Mouse (Mus musculus): Measurements from ENCODE around the gene Capza2. TPM values are rescaled to one million over a fixed set of nuclear protein-coding genes. Genes with fewer than 3 reads are reported as not detected.

The Capza2 gene
- 100 to 1,000 TPM; 350 to 408 TPM for polyA plus RNA-seq (2017; shearing (Covaris generic))

DNA sequence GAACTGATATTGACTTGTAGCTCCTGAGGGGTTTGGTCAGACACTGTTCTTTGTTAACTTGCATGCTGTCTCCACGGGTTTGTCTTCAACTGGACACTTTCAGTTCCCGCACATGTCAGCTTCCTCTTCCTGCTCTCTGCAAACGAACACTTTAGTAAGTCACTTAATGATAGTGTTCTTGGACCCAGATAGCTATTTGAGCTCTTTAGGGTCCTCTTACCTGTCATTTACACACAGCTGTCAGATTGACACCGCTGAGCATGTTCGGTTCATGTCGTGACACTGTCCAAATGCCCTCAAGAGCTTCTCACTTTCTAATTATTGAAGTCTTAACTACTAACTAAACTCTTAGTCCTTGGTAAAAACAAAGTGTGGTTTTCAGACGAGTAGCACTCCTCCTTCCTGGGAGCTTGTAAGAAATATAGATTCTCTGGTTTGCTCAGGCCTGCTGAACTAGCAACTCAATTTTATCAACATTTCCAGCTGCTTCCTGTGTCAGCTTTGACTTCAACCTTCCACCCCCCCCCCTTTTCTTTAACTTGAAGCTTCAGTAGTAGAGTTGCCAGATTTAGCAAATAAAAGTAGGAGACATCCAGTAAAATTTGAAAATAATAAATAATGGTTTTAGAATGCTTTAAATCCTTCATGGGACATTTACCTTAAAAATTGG, at the start of gene Capza2:
Gene Capza2 (plus strand): TSS at position 620 of the 670 bp plus-strand sequence.
- ATAC-seq, result no peak

DNA sequence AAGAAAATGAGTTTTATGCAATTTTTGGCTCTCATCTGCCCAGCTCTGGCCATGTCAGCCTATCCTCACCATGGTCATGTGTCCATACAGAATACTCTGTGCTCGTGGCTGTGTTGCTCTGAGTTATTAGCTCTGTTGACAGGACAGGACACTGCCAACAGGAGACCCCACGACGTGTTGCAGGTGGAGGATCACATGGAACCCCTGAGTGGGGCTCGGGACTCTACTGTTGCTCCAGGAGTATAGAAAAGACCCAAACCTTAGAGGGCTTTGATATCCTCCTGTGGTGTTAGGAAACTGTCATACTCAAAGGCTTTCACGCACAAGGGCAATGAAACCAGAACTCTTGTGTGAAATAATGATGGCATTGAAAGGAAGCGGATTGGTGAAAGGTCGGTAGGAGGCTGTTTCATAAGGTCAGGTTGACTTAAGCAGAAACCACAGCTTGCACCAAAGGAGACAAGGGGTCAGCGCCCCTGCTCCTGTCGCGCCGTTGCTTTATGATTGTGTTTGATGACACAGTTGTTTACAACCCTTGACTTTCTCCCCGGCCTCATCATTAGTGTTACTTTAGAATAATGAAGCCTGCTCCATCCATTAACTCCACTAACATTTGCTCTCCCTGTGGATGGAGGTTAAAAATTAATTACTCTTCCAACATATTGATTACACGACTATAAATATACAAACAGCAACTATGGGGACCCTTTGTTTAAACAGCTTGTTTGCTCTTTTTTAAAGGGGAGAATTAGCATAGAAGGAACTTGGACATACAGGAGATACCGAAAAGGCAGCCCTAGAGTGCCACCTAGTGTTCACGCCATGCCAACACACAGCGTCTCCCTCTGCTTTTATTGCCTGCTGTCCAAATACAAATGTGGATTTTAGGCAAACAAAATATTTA, 46.7 kb upstream of the Capza2 start:
- ATAC-seq, result peak; percentile 54

- no peak for ATAC-seq
Observed at GRCm38 (mm10) chr6:17589953-17590627, 45.9 kb upstream of the Capza2 start.

DNA sequence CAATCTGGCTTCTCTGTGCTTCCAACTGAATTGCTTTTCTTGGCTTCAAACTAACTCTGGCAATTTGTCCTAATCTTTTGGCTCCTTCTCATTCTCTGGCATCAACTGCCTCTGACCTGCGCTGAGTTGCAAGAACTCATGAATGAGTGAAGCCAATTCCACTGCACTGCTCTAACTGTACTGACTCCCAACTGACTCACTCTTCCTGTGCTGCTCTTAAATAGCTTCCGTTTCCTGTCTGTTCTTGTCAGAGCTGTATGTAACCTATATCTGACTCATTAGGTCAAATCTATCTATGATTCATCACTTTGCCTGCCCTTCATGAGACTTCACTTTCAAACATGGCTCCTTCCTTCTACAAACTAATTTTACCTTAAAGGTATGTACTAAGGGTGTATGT, 42.1 kb upstream of the Capza2 start:
- ATAC-seq, result no peak

DNA sequence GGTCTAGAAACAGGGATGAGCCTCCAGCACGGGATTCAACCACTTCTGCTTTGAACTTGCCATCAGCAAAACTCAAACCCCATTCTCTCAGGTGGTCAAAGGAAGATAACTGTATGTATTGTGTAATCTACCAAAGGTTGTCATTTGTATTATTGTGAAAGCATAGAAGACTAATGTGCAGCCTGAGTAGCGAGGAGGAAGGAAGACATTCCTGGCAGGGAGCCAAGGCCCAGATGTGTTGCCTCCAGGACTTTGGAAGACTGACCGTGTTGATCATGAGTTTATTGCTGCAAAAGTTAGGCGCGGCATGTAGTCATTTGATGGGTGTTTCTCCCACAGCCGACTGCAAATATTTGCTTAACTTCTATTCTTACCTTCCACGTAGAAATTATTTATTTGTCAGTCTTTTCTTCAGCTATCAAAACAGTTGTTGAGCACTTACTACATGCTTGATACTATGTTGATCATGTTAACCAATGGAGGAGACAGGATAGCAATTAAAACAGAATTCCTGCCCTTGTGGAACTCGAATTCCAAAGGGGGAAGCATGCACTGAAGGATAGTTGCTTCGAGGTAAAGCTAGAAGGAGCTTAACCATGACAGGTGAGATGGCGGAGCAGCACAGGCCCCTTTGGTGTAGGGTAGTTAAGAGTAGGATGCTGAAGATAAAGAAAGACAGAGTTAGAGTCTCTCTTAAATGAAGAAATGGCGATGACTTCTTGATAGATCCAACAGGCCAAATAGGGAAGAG, 40.1 kb upstream of the Capza2 start:
- no peak for ATAC-seq

DNA sequence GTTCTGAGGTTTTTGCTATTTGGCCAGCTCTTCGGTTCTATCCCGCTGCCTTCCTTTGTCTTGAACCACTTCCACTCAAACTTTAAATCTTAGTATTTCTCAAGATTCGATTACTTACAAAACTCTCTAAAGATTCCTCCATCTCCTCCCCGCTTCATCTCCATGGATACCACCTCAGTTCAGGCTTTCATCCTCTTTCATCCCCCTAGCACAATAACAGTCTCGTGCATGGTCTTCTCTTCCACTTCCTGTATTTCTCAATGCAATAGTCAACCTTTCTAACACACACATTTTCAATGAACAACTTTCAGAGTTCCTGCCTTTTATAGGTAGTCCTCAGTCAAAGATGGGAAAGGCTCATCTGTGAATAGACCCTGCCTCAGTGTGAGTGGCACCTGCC, 36.7 kb upstream of the Capza2 start:
- ATAC-seq, result no peak

DNA sequence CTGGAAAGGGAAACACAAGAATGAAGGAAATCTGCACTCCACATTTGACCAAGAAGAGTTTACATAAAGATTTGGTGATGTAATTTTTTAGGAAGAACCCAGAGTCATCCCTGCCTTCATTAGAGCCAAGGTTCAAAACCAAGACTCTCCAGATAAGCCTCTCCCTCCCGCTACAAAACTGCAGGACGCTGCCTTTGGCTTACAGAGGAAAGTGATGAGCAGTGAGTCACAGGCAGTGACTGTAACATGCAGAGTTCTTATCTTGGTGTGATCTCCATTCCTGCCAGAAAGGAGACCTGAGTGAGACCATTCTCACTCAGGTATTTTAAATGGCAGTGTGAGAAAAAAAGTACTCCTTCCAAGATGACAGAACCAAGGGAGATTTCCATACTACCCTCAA, 34.5 kb upstream of the Capza2 start:
- no peak for ATAC-seq

- ATAC-seq, result no peak
Observed at GRCm38 (mm10) chr6:17606915-17607314, 29.1 kb upstream of the Capza2 start.

GRCm38 (mm10) chr6:17611352-17612010, 24.6 kb upstream of the Capza2 start:
- no peak for ATAC-seq

DNA sequence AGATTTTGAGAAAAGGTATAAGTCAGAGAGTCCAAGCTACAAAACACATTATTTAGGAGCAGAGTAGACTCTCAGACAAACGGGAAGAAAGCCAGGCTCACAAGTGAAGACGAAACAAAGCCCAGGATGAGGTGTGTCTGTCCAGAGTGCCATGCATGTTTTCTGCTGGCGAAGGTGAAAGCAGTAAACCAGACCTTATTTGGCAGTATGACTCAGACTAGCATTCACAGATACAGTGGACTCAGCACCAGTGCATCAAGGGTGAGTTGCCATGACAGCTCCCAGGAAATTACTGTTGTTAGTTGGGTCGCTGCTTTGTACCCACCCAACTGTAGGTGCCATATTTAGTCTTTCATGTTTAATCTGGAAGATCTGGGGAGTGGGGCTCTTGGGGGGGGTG, 23.4 kb upstream of the Capza2 start:
- no peak for ATAC-seq

DNA sequence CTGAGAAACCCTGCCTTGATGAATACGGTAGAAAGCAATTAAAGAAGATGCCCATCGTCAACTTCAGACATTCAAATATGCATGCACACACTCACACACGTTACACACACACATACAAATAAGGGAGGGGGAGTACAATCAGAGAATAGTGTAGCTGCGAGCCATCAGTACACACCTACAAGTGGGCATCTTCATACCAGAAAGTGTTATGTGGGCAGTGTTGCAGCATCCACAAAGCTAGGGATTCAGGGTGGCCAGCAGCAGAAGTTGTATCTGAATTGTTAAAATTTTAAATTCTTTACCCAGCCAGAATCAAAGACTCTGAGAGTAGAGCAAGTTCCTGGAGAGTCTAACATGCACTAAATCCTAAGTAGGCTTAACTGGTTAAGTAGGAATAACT, 15.2 kb upstream of the Capza2 start:
- no peak for ATAC-seq

DNA sequence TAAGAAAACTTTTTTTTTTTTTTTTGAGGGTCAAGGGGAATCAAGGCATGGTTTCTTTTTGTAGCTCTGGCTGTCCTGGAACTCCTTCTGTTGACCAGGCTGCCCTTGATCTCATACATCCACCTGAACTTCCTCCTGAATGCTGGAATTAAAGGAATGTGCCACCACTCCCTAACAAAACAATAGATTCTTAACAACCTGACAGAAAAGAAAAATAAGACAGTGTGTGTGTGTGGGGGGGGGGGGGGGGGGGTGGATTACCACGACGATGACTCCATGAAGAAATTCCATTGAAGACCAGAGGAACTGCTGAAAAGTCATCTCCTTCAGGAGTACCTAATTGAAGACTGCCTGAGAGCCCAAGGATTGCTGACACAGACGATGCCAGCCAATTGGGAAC, 14.6 kb upstream of the Capza2 start:
- ATAC-seq, result no peak

- ATAC-seq, result no peak
Observed at GRCm38 (mm10) chr6:17628701-17629455, 7.2 kb upstream of the Capza2 start.

- peak; percentile 73 for ATAC-seq
Observed at GRCm38 (mm10) chr6:17629756-17630155, 6.3 kb upstream of the Capza2 start.

DNA sequence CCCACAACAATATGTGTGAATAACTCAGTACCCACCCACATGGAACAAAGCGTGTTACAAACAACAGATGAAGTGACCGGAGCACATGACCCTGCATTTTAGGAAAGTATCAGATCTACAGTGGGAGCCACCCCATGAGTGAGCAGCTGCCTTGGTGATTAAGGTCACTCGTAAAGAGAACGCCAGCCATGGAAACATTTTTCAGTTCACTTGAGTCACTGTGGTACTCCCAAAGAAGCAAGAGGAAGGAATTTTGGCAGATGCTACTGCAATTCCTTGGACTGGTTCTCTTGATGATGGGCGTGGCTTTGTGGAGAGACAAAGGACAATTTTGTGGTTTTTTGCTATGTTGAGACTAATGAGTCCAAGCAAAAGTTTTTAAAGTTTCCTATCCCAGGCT, 4.4 kb upstream of the Capza2 start:
- ATAC-seq, result no peak

DNA sequence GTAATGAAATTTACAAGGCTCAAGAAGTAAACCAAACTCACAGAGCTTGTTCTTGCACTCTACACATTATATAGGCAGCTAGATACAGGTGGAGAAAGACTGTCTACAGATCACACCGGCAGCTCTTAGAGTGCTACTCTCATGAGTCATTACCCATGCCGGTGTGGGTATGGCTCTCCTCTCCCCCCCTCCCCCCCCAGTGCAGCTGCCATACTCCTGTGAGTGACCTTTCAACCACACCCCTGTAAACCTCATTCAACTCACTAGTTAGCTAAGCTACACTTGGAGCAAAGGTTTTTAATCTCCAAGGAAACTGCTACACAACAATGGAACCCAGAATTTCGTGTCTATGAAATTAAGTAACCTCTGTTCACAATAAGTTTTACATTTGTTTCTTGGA, 2.2 kb upstream of the Capza2 start:
- ATAC-seq, result no peak

- no peak for ATAC-seq
Observed at GRCm38 (mm10) chr6:17634992-17635391, 1.0 kb upstream of the Capza2 start.

DNA sequence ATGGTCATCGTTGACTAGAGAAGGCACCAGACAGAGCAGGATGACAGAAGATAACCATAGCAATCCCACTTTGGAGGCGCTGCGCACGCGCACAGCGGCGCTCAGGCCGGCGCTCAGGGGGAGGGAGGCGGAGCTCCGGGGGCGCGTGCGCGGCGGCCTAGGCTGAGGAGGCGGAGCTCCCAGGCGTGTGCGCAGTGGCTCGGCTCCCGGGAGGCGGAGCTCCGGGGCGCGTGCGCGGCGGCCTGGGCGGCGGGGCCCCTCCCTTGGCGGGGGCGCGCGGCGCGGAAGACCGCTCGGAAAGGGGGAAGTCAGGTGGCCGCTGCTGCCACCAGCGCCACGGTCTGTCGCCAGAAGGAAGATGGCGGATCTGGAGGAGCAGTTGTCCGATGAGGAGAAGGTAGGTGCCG, 733 bp downstream of the Capza2 start:
- peak; percentile 80 for ATAC-seq

DNA sequence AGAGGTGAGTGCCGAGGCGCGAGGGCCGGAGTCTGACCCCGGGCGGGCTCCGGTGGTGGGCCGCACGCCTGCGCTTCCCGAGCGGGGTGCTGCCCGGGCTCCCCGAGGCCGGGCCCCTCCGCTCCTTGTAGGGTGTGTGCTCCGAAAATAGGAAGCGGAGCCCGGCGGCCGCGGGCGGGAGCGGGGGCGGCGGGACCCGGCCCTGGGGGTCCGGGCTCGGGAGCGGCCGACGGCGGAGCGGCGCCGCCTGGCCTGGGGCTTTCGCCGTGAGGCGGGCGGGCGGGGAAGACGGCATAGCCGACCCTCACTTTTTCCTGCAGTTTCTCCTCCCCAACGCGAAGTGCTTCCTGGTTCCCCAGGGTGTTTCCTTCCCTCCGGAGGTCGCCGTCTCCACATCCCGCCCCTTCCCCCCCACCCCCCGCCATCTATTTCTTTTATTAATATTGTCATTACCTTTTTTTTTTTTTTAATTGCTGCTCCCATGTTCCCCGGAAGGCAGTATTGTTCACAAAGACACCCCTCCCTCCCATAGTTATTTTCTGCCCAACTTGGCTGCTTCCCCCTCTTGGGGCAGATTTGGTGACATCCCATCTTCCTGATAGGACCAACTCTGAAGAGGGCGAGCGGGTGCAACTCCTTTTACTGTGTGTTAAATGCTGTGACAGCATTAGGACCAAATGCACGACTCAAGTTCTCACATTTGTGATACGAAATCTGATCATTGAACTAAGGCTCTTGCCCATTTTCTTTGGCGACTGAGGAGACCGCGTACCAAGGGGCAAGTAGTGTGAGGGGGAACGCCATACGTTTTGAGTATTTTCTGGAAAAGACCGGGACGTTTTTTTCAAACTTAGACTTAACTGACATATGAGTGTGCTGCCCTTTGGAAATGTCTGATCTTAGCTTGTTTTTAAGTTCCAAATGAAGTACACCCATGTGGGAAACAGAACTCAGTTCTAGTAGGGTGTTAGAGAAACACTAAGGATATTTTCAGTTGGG, 1.5 kb downstream of the Capza2 start:
- peak; percentile 2 for ATAC-seq

DNA sequence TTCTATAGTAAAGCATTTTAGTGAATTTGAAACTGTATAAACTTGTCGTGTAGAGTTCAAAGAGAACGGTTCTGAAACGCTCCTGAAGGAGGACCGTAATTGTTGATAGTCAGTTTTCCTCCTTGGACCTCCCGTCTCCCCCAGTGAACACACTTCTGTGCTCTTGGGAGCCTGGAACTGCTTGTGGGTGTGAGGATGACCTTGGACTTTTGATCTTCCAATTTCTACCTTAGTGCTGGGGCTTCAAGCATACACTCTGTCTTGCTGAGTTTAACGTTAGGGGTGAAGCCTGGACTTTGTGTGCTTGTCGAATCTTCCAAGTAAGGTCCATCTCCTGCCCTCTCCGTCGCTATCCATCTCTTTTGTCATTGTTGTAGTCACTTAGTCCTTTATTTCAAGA, 4.0 kb downstream of the Capza2 start:
- ATAC-seq, result no peak
